In genomic region chr5:74305533-74306189, GRCm38 (mm10) we compare ENCODE assay signal across 16 mouse cellular contexts.
DNase-seq lines count a peak whose midpoint lies in the region; ATAC-seq and TF ChIP-seq lines count a peak whose summit lies in the region.
"Had no signal": no experiment of that assay in that cellular context is flagged by ENCODE, and none has a peak within 500 bp of the region (broad histone marks: within the 10 kb centered on the region; RNA-seq: fewer than 3 reads in every experiment).

No protein-coding gene starts in this region.

- no peak overlapping the region for H3K4me3 ChIP-seq in gastrocnemius, adult 2 months
- H3K4me3 ChIP-seq in kidney, embryonic 15.5 days (replicated peaks) = no peak overlapping the region
- H3K4me3 ChIP-seq in embryonic facial prominence, embryonic 13.5 days = no peak overlapping the region
- H3K4me3 ChIP-seq in limb, embryonic 14.5 days (replicated peaks; ENCODE audit: low read length) = no peak overlapping the region
- H3K4me3 ChIP-seq: forebrain, embryonic 10.5 days; heart, embryonic 15.5 days; hindbrain, embryonic 13.5 days had no signal

- H3K9ac ChIP-seq in kidney, embryonic 15.5 days = no peak overlapping the region
- no peak overlapping the region for H3K9ac ChIP-seq in embryonic facial prominence, embryonic 13.5 days
- no peak overlapping the region for H3K9ac ChIP-seq in limb, embryonic 14.5 days (ENCODE audit: low read depth, low read length, severe bottlenecking)
- H3K9ac ChIP-seq: heart, embryonic 15.5 days; hindbrain, embryonic 13.5 days; liver, postnatal 0 days had no signal

- no peaks in the 10 kb centered on the region for H3K27me3 ChIP-seq in kidney, embryonic 15.5 days
- no peaks in the 10 kb centered on the region for H3K27me3 ChIP-seq in embryonic facial prominence, embryonic 13.5 days
- no peaks in the 10 kb centered on the region for H3K27me3 ChIP-seq in limb, embryonic 14.5 days (ENCODE audit: control insufficient read depth, insufficient read depth, low read length)
- H3K27me3 ChIP-seq: heart, embryonic 15.5 days; hindbrain, embryonic 13.5 days; Patski had no signal

- no peaks in the 10 kb centered on the region for H3K9me3 ChIP-seq in kidney, embryonic 15.5 days (replicated peaks)
- H3K9me3 ChIP-seq in embryonic facial prominence, embryonic 13.5 days = no peaks in the 10 kb centered on the region
- no peaks in the 10 kb centered on the region for H3K9me3 ChIP-seq in limb, embryonic 14.5 days (ENCODE audit: control insufficient read depth, low read length)
- H3K9me3 ChIP-seq: forebrain, embryonic 10.5 days; heart, embryonic 15.5 days; hindbrain, embryonic 13.5 days had no signal

- 0 out of 2 replicates have a peak, but pooled peaks have one; percentile 36 for ATAC-seq in kidney, embryonic 15.5 days (replicated peaks; ENCODE audit: low FRiP score)
- no peak for ATAC-seq in embryonic facial prominence, embryonic 13.5 days (ENCODE audit: insufficient number of reproducible peaks, insufficient read depth, low FRiP score, low TSS enrichment, low read depth)
- peak; percentile 72; the same call in 1 of the 2 replicates for ATAC-seq in limb, embryonic 14.5 days (ENCODE audit: low FRiP score, low read depth)
- ATAC-seq: liver, postnatal 0 days; midbrain, embryonic 16.5 days; Patski had no signal

- H3K4me1 ChIP-seq in kidney, embryonic 15.5 days = peaks cover 26% of the 10 kb centered on the region
- peaks cover 28% of the 10 kb centered on the region for H3K4me1 ChIP-seq in embryonic facial prominence, embryonic 13.5 days
- peaks cover 24% of the 10 kb centered on the region for H3K4me1 ChIP-seq in limb, embryonic 14.5 days (ENCODE audit: control insufficient read depth, insufficient read depth, low read length)
- H3K4me1 ChIP-seq: hindbrain, embryonic 13.5 days had no signal

- TF ChIP-seq POLR2A in limb, embryonic 14.5 days (IDR thresholded peaks at IDR 0.05; ENCODE audit: borderline replicate concordance, extremely low read depth, insufficient read depth, insufficient read length) = no peak

- no peak for TF ChIP-seq CTCF in gastrocnemius, adult 2 months (IDR thresholded peaks at IDR 0.05)

- no peak overlapping the region for H3K4me2 ChIP-seq in kidney, embryonic 15.5 days
- no peak overlapping the region for H3K4me2 ChIP-seq in embryonic facial prominence, embryonic 13.5 days
- no peak overlapping the region for H3K4me2 ChIP-seq in limb, embryonic 14.5 days (replicated peaks; ENCODE audit: low read depth, low read length, severe bottlenecking)
- H3K4me2 ChIP-seq: heart, embryonic 15.5 days; hindbrain, embryonic 13.5 days had no signal

- H3K27ac ChIP-seq in gastrocnemius, adult 2 months = peak overlapping the region; percentile 39
- peak overlapping the region; percentile 65 for H3K27ac ChIP-seq in kidney, embryonic 15.5 days
- H3K27ac ChIP-seq in embryonic facial prominence, embryonic 13.5 days = peak overlapping the region; percentile 52
- H3K27ac ChIP-seq in limb, embryonic 14.5 days (replicated peaks; ENCODE audit: low read depth, low read length) = peak overlapping the region; percentile 85
- H3K27ac ChIP-seq: forebrain, embryonic 10.5 days; heart, embryonic 15.5 days; hindbrain, embryonic 13.5 days had no signal

- WGBS in kidney, embryonic 15.5 days = 46% methylated on average over 4 of the region's 4 CpGs
- 37% methylated on average over 4 of the region's 4 CpGs for WGBS in embryonic facial prominence, embryonic 13.5 days
- WGBS in limb, embryonic 14.5 days = 13% methylated on average over 4 of the region's 4 CpGs

- no peak for DNase-seq in gastrocnemius, adult 2 months
- DNase-seq in gastrocnemius, postnatal 14 days = no peak
- no peak for DNase-seq in kidney, postnatal 36 days
- DNase-seq in limb, embryonic 14.5 days (ENCODE audit: low spot score) = peak; percentile 40
- DNase-seq in left cerebral cortex, adult 8-10 months (ENCODE audit: low spot score in 2 of 2) = no peak
- DNase-seq in frontal cortex, adult 2 months (ENCODE audit: extremely low spot score in 1 of 2, low spot score in 1 of 2) = no peak
- DNase-seq: kidney, adult 9 months; liver, postnatal 0 days; thymus, adult 18-20 months had no signal

- H3K36me3 ChIP-seq in kidney, embryonic 15.5 days = no peaks in the 10 kb centered on the region
- no peaks in the 10 kb centered on the region for H3K36me3 ChIP-seq in embryonic facial prominence, embryonic 13.5 days
- no peaks in the 10 kb centered on the region for H3K36me3 ChIP-seq in limb, embryonic 14.5 days (ENCODE audit: control insufficient read depth, insufficient read depth, low read length)
- H3K36me3 ChIP-seq: forebrain, embryonic 10.5 days; heart, embryonic 15.5 days; hindbrain, embryonic 13.5 days had no signal

- intact Hi-C loops in gastrocnemius, adult 2 months (cut with DNase I) = no loop called here
- intact Hi-C loops in gastrocnemius, postnatal 14 days (cut with DNase I; ENCODE audit: low total_unique reads) = no loop called here
